Mouse (Mus musculus): ENCODE results near the gene Rnasel.

Rnasel gene

GRCm38 (mm10) chr1:153749211-153749801 lies at the start of gene Rnasel:
Gene Rnasel, plus strand, starts transcription at chr1:153749426.
- DNase-seq (ENCODE audit: low read depth): peak; percentile 92

- DNase-seq (ENCODE audit: low read depth): peak; percentile 15
These were observed 48.7 kb upstream of the Rnasel start for GRCm38 (mm10) chr1:153700448-153701063.

GRCm38 (mm10) chr1:153701461-153701860 lies 47.8 kb upstream of the Rnasel start:
- DNase-seq (ENCODE audit: low read depth): no peak

GRCm38 (mm10) chr1:153702166-153702852 lies 46.9 kb upstream of the Rnasel start:
- DNase-seq (ENCODE audit: low read depth): no peak

- no peak for DNase-seq (ENCODE audit: low read depth)
These were observed 46.3 kb upstream of the Rnasel start for GRCm38 (mm10) chr1:153702853-153703410.

- DNase-seq (ENCODE audit: low read depth): no peak
These were observed 45.7 kb upstream of the Rnasel start for GRCm38 (mm10) chr1:153703445-153703991.

- DNase-seq (ENCODE audit: low read depth): no peak
These were observed 45.1 kb upstream of the Rnasel start for GRCm38 (mm10) chr1:153704174-153704573.

- no peak for DNase-seq (ENCODE audit: low read depth)
These were observed 44.2 kb upstream of the Rnasel start for GRCm38 (mm10) chr1:153704996-153705395.

- DNase-seq (ENCODE audit: low read depth): no peak
These were observed 40.6 kb upstream of the Rnasel start for GRCm38 (mm10) chr1:153708626-153709025.

- no peak for DNase-seq (ENCODE audit: low read depth)
These were observed 39.8 kb upstream of the Rnasel start for GRCm38 (mm10) chr1:153709451-153709850.

GRCm38 (mm10) chr1:153711544-153712262 lies 37.5 kb upstream of the Rnasel start:
- no peak for DNase-seq (ENCODE audit: low read depth)

- DNase-seq (ENCODE audit: low read depth): no peak
These were observed 36.6 kb upstream of the Rnasel start for GRCm38 (mm10) chr1:153712633-153713032.

- DNase-seq (ENCODE audit: low read depth): no peak
These were observed 31.2 kb upstream of the Rnasel start for GRCm38 (mm10) chr1:153717990-153718389.

GRCm38 (mm10) chr1:153720935-153721334 lies 28.3 kb upstream of the Rnasel start:
- no peak for DNase-seq (ENCODE audit: low read depth)

GRCm38 (mm10) chr1:153721565-153722310 lies 27.5 kb upstream of the Rnasel start:
- DNase-seq (ENCODE audit: low read depth): no peak

- peak; percentile 71 for DNase-seq (ENCODE audit: low read depth)
These were observed 25.8 kb upstream of the Rnasel start for GRCm38 (mm10) chr1:153723426-153723825.

GRCm38 (mm10) chr1:153726636-153727035 lies 22.6 kb upstream of the Rnasel start:
- DNase-seq (ENCODE audit: low read depth): no peak

- DNase-seq (ENCODE audit: low read depth): peak; percentile 22
These were observed 19.4 kb upstream of the Rnasel start for GRCm38 (mm10) chr1:153729806-153730205.

GRCm38 (mm10) chr1:153730671-153731070 lies 18.6 kb upstream of the Rnasel start:
- no peak for DNase-seq (ENCODE audit: low read depth)

GRCm38 (mm10) chr1:153733181-153733580 lies 16.0 kb upstream of the Rnasel start:
- DNase-seq (ENCODE audit: low read depth): no peak

- no peak for DNase-seq (ENCODE audit: low read depth)
These were observed 14.4 kb upstream of the Rnasel start for GRCm38 (mm10) chr1:153734866-153735265.

All from naive thymus-derived CD4-positive, alpha-beta T cell, adult 2 months (primary cell).